Mouse (Mus musculus) G1E-ER4 (cell line): ENCODE measurements around the gene Ube4a. TPM values are rescaled to one million over a fixed set of nuclear protein-coding genes. Genes with fewer than 3 reads are reported as not detected.

Source experiments
- GATA1 ChIP-seq: IDR thresholded peaks from one replicate; pipeline ENCODE4 v1.8.0; 2012; ENCODE audit warnings: low read length, inconsistent platforms
- polyA plus RNA-seq: library from polyadenylated mRNA; stranded (reverse); fragments of >175 nt; gene quantifications from 2 replicates; pipeline ENCODE4 v1.2.3, GENCODE M21; 2012

Ube4a gene
- polyA plus RNA-seq, 1 experiment, result 2.0 TPM

- TF ChIP-seq GATA1, result no peak
Measured at GRCm38 (mm10) chr9:44942421-44942820, 23.0 kb downstream of the Ube4a start.

GRCm38 (mm10) chr9:44941756-44942155, 23.6 kb downstream of the Ube4a start:
- TF ChIP-seq GATA1, result no peak

GRCm38 (mm10) chr9:44921543-44921942, 43.9 kb downstream of the Ube4a start:
- TF ChIP-seq GATA1, result no peak

GRCm38 (mm10) chr9:44921123-44921468, 44.3 kb downstream of the Ube4a start:
- TF ChIP-seq GATA1, result no peak

GRCm38 (mm10) chr9:44920374-44921122, 44.9 kb downstream of the Ube4a start, which contains the start of gene Atp5l:
Atp5l (minus strand) TSS chr9:44920742.
- no peak for TF ChIP-seq GATA1

GRCm38 (mm10) chr9:44919606-44920005, 45.8 kb downstream of the Ube4a start:
- TF ChIP-seq GATA1, result no peak

GRCm38 (mm10) chr9:44916196-44916595, 49.2 kb downstream of the Ube4a start:
- no peak for TF ChIP-seq GATA1

GRCm38 (mm10) chr9:44914706-44915105, 50.7 kb downstream of the Ube4a start:
- no peak for TF ChIP-seq GATA1

GRCm38 (mm10) chr9:44911365-44911764, 54.0 kb downstream of the Ube4a start:
- no peak for TF ChIP-seq GATA1

- no peak for TF ChIP-seq GATA1
Measured at GRCm38 (mm10) chr9:44905620-44906019, 59.8 kb downstream of the Ube4a start.

- no peak for TF ChIP-seq GATA1
Measured at GRCm38 (mm10) chr9:44904964-44905363, 60.4 kb downstream of the Ube4a start.

GRCm38 (mm10) chr9:44903856-44904255, 61.5 kb downstream of the Ube4a start:
- no peak for TF ChIP-seq GATA1

GRCm38 (mm10) chr9:44900402-44900801, 65.0 kb downstream of the Ube4a start:
- no peak for TF ChIP-seq GATA1

GRCm38 (mm10) chr9:44899716-44900115, 65.7 kb downstream of the Ube4a start:
- TF ChIP-seq GATA1, result no peak

- no peak for TF ChIP-seq GATA1
Measured at GRCm38 (mm10) chr9:44897024-44897423, 68.4 kb downstream of the Ube4a start.

- no peak for TF ChIP-seq GATA1
Measured at GRCm38 (mm10) chr9:44892664-44893063, 72.7 kb downstream of the Ube4a start.

- no peak for TF ChIP-seq GATA1
Measured at GRCm38 (mm10) chr9:44891210-44891609, 74.2 kb downstream of the Ube4a start.
